Mouse (Mus musculus): ENCODE measurements at regions not wholly inside any gene's neighbourhood (a gene's known extent, or its start where the extent isn't known, plus 50 kb on each side); places are given as distances from the start of the nearest gene placed in this dataset.

- TF ChIP-seq EP300 (IDR thresholded peaks at IDR 0.05; ENCODE audit: low read depth): peak; percentile 80
- TF ChIP-seq CTCF (IDR thresholded peaks at IDR 0.05; ENCODE audit: low read depth): no peak
These were observed 508.1 kb upstream of the Gm9747 start for GRCm38 (mm10) chr1:81724859-81725258.
